Mouse (Mus musculus) testis, adult 2 months (tissue): ENCODE measurements around the gene Scnn1a.

ENCODE experiments used
- CTCF ChIP-seq: fragments of 200-500 bp; IDR thresholded peaks from 2 replicates; pipeline ENCODE4 v1.5.1; 2012; ENCODE audit warnings: low read depth, mild to moderate bottlenecking, inconsistent platforms, low read length, moderate library complexity; ENCODE audit not compliant: control insufficient read depth, insufficient read depth, insufficient replicate concordance
- POLR2A ChIP-seq: fragments of 200-500 bp; IDR thresholded peaks from 2 replicates; pipeline ENCODE4 v1.6.1; 2012; ENCODE audit warnings: low read depth, mild to moderate bottlenecking, inconsistent platforms, low read length, moderate library complexity; ENCODE audit not compliant: control insufficient read depth

- TF ChIP-seq POLR2A = no peak
- no peak for TF ChIP-seq CTCF
These were observed 26.4 kb upstream of the Scnn1a start for GRCm38 (mm10) chr6:125294049-125294448.
